Mouse (Mus musculus): ENCODE data around the gene Wwox.

DNA sequence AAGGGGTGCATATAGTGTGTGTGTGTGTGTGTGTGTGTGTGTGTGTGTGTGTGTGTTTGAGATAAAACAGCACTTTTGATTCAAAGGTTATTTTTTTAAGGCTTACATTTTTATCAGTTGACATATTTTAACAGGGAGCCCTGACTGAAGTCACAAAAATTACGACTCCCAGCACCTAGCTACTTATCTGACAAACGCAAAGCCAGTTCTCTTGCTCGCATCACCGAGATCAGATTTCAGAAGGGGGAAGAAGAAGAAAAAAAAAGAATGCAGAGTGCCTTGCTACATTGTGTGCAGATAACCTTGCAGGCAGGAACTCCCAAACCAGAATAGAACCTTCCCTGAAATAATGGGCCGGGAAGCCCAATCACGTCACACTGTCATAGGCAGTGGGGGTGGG lies 712.0 kb downstream of the Wwox start:
- no peak for TF ChIP-seq CTCF (IDR thresholded peaks at IDR 0.05)
- TF ChIP-seq EP300 (IDR thresholded peaks at IDR 0.05), result no peak

Data from lung, postnatal 0 days (tissue).